Mouse (Mus musculus): Measurements from ENCODE around the gene Ide.

DNA sequence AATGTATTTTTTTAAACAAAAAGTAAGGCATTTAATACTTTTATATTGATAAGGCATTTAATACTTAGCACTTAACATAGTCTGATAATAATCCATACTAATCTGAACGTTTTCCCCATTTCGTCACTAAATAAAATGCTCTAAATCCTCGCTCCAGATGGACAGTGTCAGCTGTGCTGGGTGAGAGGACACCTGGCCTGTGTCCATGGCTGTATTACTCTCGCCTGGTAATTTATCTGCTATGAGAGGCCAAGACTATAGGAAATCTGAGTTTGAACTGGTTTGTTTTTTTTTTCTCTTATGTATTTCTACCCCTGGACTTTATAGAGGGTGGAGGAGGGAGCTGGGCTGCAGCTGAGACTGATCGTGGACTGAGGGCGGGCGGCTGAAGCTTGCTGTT lies 28.7 kb downstream of the Ide start:
- TF ChIP-seq CTCF (IDR thresholded peaks at IDR 0.05; ENCODE audit: control insufficient read depth, insufficient read depth, insufficient replicate concordance, low read depth, low read length) (no peak), POLR2A (IDR thresholded peaks at IDR 0.05; ENCODE audit: control insufficient read depth, low read depth, low read length) (no peak)
